Mouse (Mus musculus): ENCODE data around the gene Rbfox3.

Gene Rbfox3

GRCm38 (mm10) chr11:118906131-118906823 lies 5.1 kb downstream of the Rbfox3 start:
- in situ Hi-C loops (cut with MboI, MseI), result no loop called here

- in situ Hi-C loops (cut with MboI, MseI), result no loop called here
Measured at GRCm38 (mm10) chr11:118905656-118906055, 5.7 kb downstream of the Rbfox3 start.

- in situ Hi-C loops (cut with MboI, MseI), result no loop called here
Measured at GRCm38 (mm10) chr11:118904253-118904652, 7.1 kb downstream of the Rbfox3 start.

- in situ Hi-C loops (cut with MboI, MseI), result loop anchor here (10.0 kb wide), 1 partner anchor 215 kb away; no protein-coding TSS in a partner anchor
Measured at GRCm38 (mm10) chr11:118899771-118900545, 11.4 kb downstream of the Rbfox3 start.

- in situ Hi-C loops (cut with MboI, MseI), result loop anchor here (10.0 kb wide), 1 partner anchor 214 kb away; no protein-coding TSS in a partner anchor
Measured at GRCm38 (mm10) chr11:118898643-118899042, 12.8 kb downstream of the Rbfox3 start.

- in situ Hi-C loops (cut with MboI, MseI), result loop anchor here (10.0 kb wide), 1 partner anchor 213 kb away; no protein-coding TSS in a partner anchor
Measured at GRCm38 (mm10) chr11:118898156-118898555, 13.2 kb downstream of the Rbfox3 start.

- in situ Hi-C loops (cut with MboI, MseI), result loop anchor here (10.0 kb wide), 1 partner anchor 212 kb away; no protein-coding TSS in a partner anchor
Measured at GRCm38 (mm10) chr11:118897114-118897841, 14.1 kb downstream of the Rbfox3 start.

GRCm38 (mm10) chr11:118896032-118896675 lies 15.2 kb downstream of the Rbfox3 start:
- in situ Hi-C loops (cut with MboI, MseI), result loop anchor here (10.0 kb wide), 1 partner anchor 211 kb away; no protein-coding TSS in a partner anchor

- in situ Hi-C loops (cut with MboI, MseI), result loop anchor here (10.0 kb wide), 1 partner anchor 210 kb away; no protein-coding TSS in a partner anchor
Measured at GRCm38 (mm10) chr11:118894835-118895234, 16.6 kb downstream of the Rbfox3 start.

GRCm38 (mm10) chr11:118894196-118894595 lies 17.2 kb downstream of the Rbfox3 start:
- in situ Hi-C loops (cut with MboI, MseI), result loop anchor here (10.0 kb wide), 1 partner anchor 209 kb away; no protein-coding TSS in a partner anchor

- in situ Hi-C loops (cut with MboI, MseI), result loop anchor here (10.0 kb wide), 1 partner anchor 208 kb away; no protein-coding TSS in a partner anchor
Measured at GRCm38 (mm10) chr11:118892876-118893275, 18.5 kb downstream of the Rbfox3 start.

- in situ Hi-C loops (cut with MboI, MseI), result loop anchor here (10.0 kb wide), 1 partner anchor 207 kb away; no protein-coding TSS in a partner anchor
Measured at GRCm38 (mm10) chr11:118891516-118891915, 19.9 kb downstream of the Rbfox3 start.

- in situ Hi-C loops (cut with MboI, MseI), result loop anchor here (10.0 kb wide), 1 partner anchor 206 kb away; no protein-coding TSS in a partner anchor
Measured at GRCm38 (mm10) chr11:118890992-118891398, 20.4 kb downstream of the Rbfox3 start.

- in situ Hi-C loops (cut with MboI, MseI), result loop anchor here (10.0 kb wide), 1 partner anchor 206 kb away; no protein-coding TSS in a partner anchor
Measured at GRCm38 (mm10) chr11:118890474-118890873, 20.9 kb downstream of the Rbfox3 start.

GRCm38 (mm10) chr11:118889500-118889899 lies 21.9 kb downstream of the Rbfox3 start:
- in situ Hi-C loops (cut with MboI, MseI), result no loop called here

- in situ Hi-C loops (cut with MboI, MseI), result no loop called here
Measured at GRCm38 (mm10) chr11:118888426-118888825, 23.0 kb downstream of the Rbfox3 start.

- in situ Hi-C loops (cut with MboI, MseI), result no loop called here
Measured at GRCm38 (mm10) chr11:118887206-118887605, 24.2 kb downstream of the Rbfox3 start.

GRCm38 (mm10) chr11:118886269-118886965 lies 25.0 kb downstream of the Rbfox3 start:
- in situ Hi-C loops (cut with MboI, MseI), result no loop called here

GRCm38 (mm10) chr11:118885604-118886003 lies 25.8 kb downstream of the Rbfox3 start:
- in situ Hi-C loops (cut with MboI, MseI), result no loop called here

- in situ Hi-C loops (cut with MboI, MseI), result no loop called here
Measured at GRCm38 (mm10) chr11:118885135-118885534, 26.3 kb downstream of the Rbfox3 start.
